Mouse (Mus musculus) spleen, postnatal 10 days (tissue): ENCODE results near the gene Sst.
"Not testable (repeated sequence)": the region's sequence is repeated elsewhere in the genome, so short reads cannot be mapped to it uniquely, and the experiment has no call there.

Experiments used
- DNase-seq, 2 experiments: peaks; one replicate each; pipeline ENCODE4 v3.0.0; 2021 to 2022; ENCODE audit warnings: low spot score in 2 of 2

Gene Sst

GRCm38 (mm10) chr16:23890636-23891035, at the start of gene Sst:
Sst (minus strand) TSS chr16:23890958.
- no peak for DNase-seq

GRCm38 (mm10) chr16:23934397-23934796, 43.6 kb upstream of the Sst start:
- no peak for DNase-seq

- DNase-seq = no peak
Observed at GRCm38 (mm10) chr16:23932294-23932693, 41.5 kb upstream of the Sst start, which contains the start of gene Rtp2. Rtp2 (minus strand) TSS chr16:23932394.

GRCm38 (mm10) chr16:23931275-23931674, 40.5 kb upstream of the Sst start:
- DNase-seq = no peak

- no peak for DNase-seq
Observed at GRCm38 (mm10) chr16:23930426-23931073, 39.8 kb upstream of the Sst start.

GRCm38 (mm10) chr16:23927301-23928114, 36.8 kb upstream of the Sst start:
- peak in 1 of 2 experiments; percentile 31 for DNase-seq

GRCm38 (mm10) chr16:23922906-23923305, 32.1 kb upstream of the Sst start:
- no peak for DNase-seq

GRCm38 (mm10) chr16:23921697-23922096, 30.9 kb upstream of the Sst start:
- no peak for DNase-seq

GRCm38 (mm10) chr16:23919418-23919817, 28.7 kb upstream of the Sst start:
- DNase-seq = no peak

- no peak for DNase-seq
Observed at GRCm38 (mm10) chr16:23913401-23913800, 22.6 kb upstream of the Sst start.

- DNase-seq = no peak
Observed at GRCm38 (mm10) chr16:23912741-23913140, 22.0 kb upstream of the Sst start.

GRCm38 (mm10) chr16:23909015-23909354, 18.2 kb upstream of the Sst start:
- DNase-seq = not testable (repeated sequence)

GRCm38 (mm10) chr16:23908076-23909014, 17.6 kb upstream of the Sst start:
- not testable (repeated sequence) for DNase-seq

- DNase-seq = not testable (repeated sequence)
Observed at GRCm38 (mm10) chr16:23906586-23906985, 15.8 kb upstream of the Sst start.

GRCm38 (mm10) chr16:23901411-23901810, 10.7 kb upstream of the Sst start:
- DNase-seq = no peak

GRCm38 (mm10) chr16:23900061-23900460, 9.3 kb upstream of the Sst start:
- no peak for DNase-seq

GRCm38 (mm10) chr16:23898840-23899239, 8.1 kb upstream of the Sst start:
- DNase-seq = peak; percentile 36 to 78

GRCm38 (mm10) chr16:23897984-23898586, 7.3 kb upstream of the Sst start:
- peak in 1 of 2 experiments; percentile 71 for DNase-seq

GRCm38 (mm10) chr16:23897486-23897885, 6.7 kb upstream of the Sst start:
- DNase-seq = no peak

GRCm38 (mm10) chr16:23895135-23895534, 4.4 kb upstream of the Sst start:
- DNase-seq = no peak

GRCm38 (mm10) chr16:23890151-23890550, 607 bp downstream of the Sst start:
- no peak for DNase-seq
